Mouse (Mus musculus) liver, adult 2 months (tissue): Measurements from ENCODE around the gene Ctr9.

Experiments used
- CTCF ChIP-seq: fragments of 200-500 bp; IDR thresholded peaks from 2 replicates; pipeline ENCODE4 v1.5.1; 2011; ENCODE audit warnings: low read depth, low read length, control low read depth
- POLR2A ChIP-seq: fragments of 200-500 bp; IDR thresholded peaks from 2 replicates; pipeline ENCODE4 v1.6.1; 2011; ENCODE audit warnings: low read length, control low read depth; ENCODE audit not compliant: insufficient read depth; ENCODE audit errors: extremely low read depth

DNA sequence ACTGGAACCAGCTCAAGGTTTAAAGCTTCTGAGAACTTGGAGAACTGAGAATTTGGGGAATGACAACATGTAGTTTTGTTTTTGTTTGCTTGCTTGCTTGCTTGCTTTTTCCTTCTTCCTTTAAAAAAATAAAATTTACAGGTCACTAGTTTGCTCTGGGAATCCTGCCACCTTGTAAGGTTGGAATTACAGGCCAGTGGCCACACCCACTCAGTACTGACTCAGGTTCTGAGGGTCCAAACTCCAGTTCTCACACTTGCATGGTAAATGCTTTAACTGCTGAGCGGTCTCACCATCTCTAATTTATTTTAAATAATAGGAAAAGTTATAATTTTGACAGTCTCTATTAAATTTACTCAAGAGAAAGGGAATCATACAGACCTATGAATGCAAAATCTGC, 69.4 kb downstream of the Ctr9 start:
- TF ChIP-seq POLR2A (no peak), CTCF (no peak)
